Mouse (Mus musculus) brain, embryonic 14.5 days (tissue): Measurements from ENCODE around the gene Pin1rt1.

Experiments used
- CTCF ChIP-seq: fragments of 200-500 bp; IDR thresholded peaks from 2 replicates; pipeline ENCODE4 v1.5.1; 2012; ENCODE audit warnings: inconsistent platforms, mild to moderate bottlenecking, moderate library complexity, borderline replicate concordance; ENCODE audit not compliant: insufficient read depth, insufficient read length; ENCODE audit errors: extremely low read depth
- POLR2A ChIP-seq: fragments of 200-500 bp; IDR thresholded peaks from 2 replicates; pipeline ENCODE4 v1.6.1; 2012; ENCODE audit warnings: mild to moderate bottlenecking, inconsistent platforms, borderline replicate concordance; ENCODE audit not compliant: poor library complexity, insufficient read depth, insufficient read length, severe bottlenecking; ENCODE audit errors: extremely low read depth

DNA sequence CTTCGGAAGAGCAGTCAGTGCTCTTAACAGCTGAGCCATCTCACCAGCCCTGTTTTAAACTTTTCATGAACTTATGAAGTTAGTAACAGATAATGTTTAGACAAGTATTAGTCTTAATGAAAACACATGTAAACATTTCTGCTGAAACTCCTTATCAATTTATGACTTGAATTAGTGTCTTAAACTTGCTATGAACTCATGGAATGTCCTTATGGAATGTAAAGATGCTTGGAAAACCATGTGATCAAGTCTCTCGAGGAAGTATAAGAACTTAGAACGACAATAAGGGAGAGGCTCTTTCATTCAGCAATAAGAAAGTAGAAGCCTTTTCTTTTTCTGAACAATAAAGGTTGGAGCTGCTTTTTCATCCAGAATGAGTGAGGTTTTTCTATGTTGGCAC is 11.8 kb downstream of the Pin1rt1 start:
- TF ChIP-seq CTCF = no peak
- no peak for TF ChIP-seq POLR2A
